In the genomic region with DNA sequence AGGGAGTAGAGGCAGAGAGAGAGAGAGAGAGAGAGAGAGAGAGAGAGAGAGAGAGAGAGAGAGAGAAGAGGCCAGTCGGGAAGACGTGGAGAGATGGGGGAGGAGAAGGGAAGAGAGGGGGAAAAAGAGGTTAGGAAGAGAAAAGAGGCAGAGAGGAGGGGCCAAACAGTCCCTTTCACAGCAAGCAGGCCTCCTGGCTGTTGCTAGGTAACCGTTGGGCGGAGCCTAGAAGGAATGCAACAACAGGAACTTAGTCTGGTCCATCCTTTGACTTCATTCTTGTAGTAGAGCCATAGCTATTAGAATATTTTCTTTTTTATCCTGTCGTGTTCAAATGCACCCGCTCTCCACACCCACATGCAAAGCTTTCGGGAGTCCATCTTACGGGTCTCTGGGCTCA, we compare ENCODE assay signal across 8 mouse cellular contexts. TPM values are rescaled to one million over a fixed set of nuclear protein-coding genes. Genes with fewer than 3 reads are reported as not detected.
DNase-seq lines count a peak whose midpoint lies in the region; ATAC-seq lines count a peak whose summit lies in the region.

No protein-coding gene starts in this region.

- WGBS in hindbrain, embryonic 13.5 days: 5% methylated on average over 8 of the region's 8 CpGs
- WGBS in lung, embryonic 16.5 days: 12% methylated on average over 8 of the region's 8 CpGs
- WGBS in stomach, embryonic 14.5 days: 8% methylated on average over 8 of the region's 8 CpGs

- peaks cover 21% of the 10 kb centered on the region for H3K4me1 ChIP-seq in hindbrain, embryonic 13.5 days (replicated peaks)
- H3K4me1 ChIP-seq in lung, embryonic 16.5 days (replicated peaks; ENCODE audit: control insufficient read depth, insufficient read depth, low read length): no peaks in the 10 kb centered on the region; the same call in 1 of the 2 replicates
- peaks cover 11% of the 10 kb centered on the region; the same call in 1 of the 2 replicates for H3K4me1 ChIP-seq in stomach, embryonic 14.5 days (ENCODE audit: control insufficient read depth, insufficient read depth, low read length)

- 0 out of 2 replicates have a peak, but pooled peaks have one; percentile 72 for ATAC-seq in hindbrain, embryonic 13.5 days (ENCODE audit: low FRiP score)
- peak; percentile 70 for ATAC-seq in lung, embryonic 16.5 days (ENCODE audit: low read depth)
- ATAC-seq in stomach, embryonic 14.5 days (ENCODE audit: insufficient number of reproducible peaks, insufficient read depth, low FRiP score, low read depth): peak; percentile 74; the same call in 1 of the 2 replicates

- DNase-seq in spleen, postnatal 36 days (ENCODE audit: low spot score in 2 of 2): peak; percentile 38 to 41
- DNase-seq in spleen, adult 12 weeks (ENCODE audit: low spot score): no peak
- DNase-seq in c-Kit-positive CD71-positive TER-119-positive erythroid progenitor cells, embryonic 14.5 days (ENCODE audit: low spot score): peak; percentile 62
- no peak for DNase-seq in frontal cortex, postnatal 14 days (ENCODE audit: low spot score in 2 of 2)
- no peak for DNase-seq in urinary bladder, postnatal 10 days (ENCODE audit: low spot score)

- H3K4me2 ChIP-seq in hindbrain, embryonic 13.5 days: peak overlapping the region; percentile 43
- peak overlapping the region; percentile 7; the same call in 1 of the 2 replicates for H3K4me2 ChIP-seq in lung, embryonic 16.5 days (ENCODE audit: low read depth, low read length)
- H3K4me2 ChIP-seq in stomach, embryonic 14.5 days (replicated peaks; ENCODE audit: low read depth, low read length): peak overlapping the region; percentile 25

- H3K27ac ChIP-seq in hindbrain, embryonic 13.5 days: peak overlapping the region; percentile 27; the same call in 1 of the 2 replicates
- no peak overlapping the region for H3K27ac ChIP-seq in lung, embryonic 16.5 days (ENCODE audit: low read length)
- no peak overlapping the region for H3K27ac ChIP-seq in stomach, embryonic 14.5 days (ENCODE audit: low read length)

- H3K9ac ChIP-seq in hindbrain, embryonic 13.5 days: no peak overlapping the region
- H3K9ac ChIP-seq in lung, embryonic 16.5 days (ENCODE audit: low read length): no peak overlapping the region
- H3K9ac ChIP-seq in stomach, embryonic 14.5 days (replicated peaks; ENCODE audit: low read depth, low read length): no peak overlapping the region

- H3K9me3 ChIP-seq in hindbrain, embryonic 13.5 days: no peaks in the 10 kb centered on the region
- no peaks in the 10 kb centered on the region for H3K9me3 ChIP-seq in lung, embryonic 16.5 days (ENCODE audit: control insufficient read depth, low read length)
- no peaks in the 10 kb centered on the region for H3K9me3 ChIP-seq in stomach, embryonic 14.5 days (ENCODE audit: control insufficient read depth, low read depth, low read length)

- H3K36me3 ChIP-seq in hindbrain, embryonic 13.5 days: no peaks in the 10 kb centered on the region
- H3K36me3 ChIP-seq in lung, embryonic 16.5 days (ENCODE audit: control insufficient read depth, insufficient read depth, low read length): no peaks in the 10 kb centered on the region
- no peaks in the 10 kb centered on the region for H3K36me3 ChIP-seq in stomach, embryonic 14.5 days (ENCODE audit: control insufficient read depth, insufficient read depth, low read length)

- H3K4me3 ChIP-seq in hindbrain, embryonic 13.5 days: no peak overlapping the region
- no peak overlapping the region for H3K4me3 ChIP-seq in lung, embryonic 16.5 days (ENCODE audit: low read length)
- no peak overlapping the region for H3K4me3 ChIP-seq in stomach, embryonic 14.5 days (ENCODE audit: low read depth, low read length)

- H3K27me3 ChIP-seq in hindbrain, embryonic 13.5 days: 0 out of 2 replicates have a peak, but pooled peaks cover 2% of the 10 kb centered on the region
- H3K27me3 ChIP-seq in lung, embryonic 16.5 days (ENCODE audit: control insufficient read depth, insufficient read depth, low read depth, low read length): no peaks in the 10 kb centered on the region
- H3K27me3 ChIP-seq in stomach, embryonic 14.5 days (ENCODE audit: control insufficient read depth, insufficient read depth, low read length): no peaks in the 10 kb centered on the region

RNA-seq across cellular contexts. Expression of gene Rdm1, which starts 9.1 kb away (rescaled TPM):
- 15.5 and 18.9 TPM in 2 replicates for polyA plus RNA-seq in hindbrain, embryonic 13.5 days (2015; fragmentation: Nextera tagmentation; extraction: Ambion mirVana)
- 52.0 and 52.1 TPM in 2 replicates for polyA plus RNA-seq in lung, embryonic 16.5 days (2015; fragmentation: Nextera tagmentation; extraction: Ambion mirVana)
- polyA plus RNA-seq in stomach, embryonic 14.5 days (2014; fragmentation: Nextera tagmentation; extraction: Ambion mirVana): 38.3 and 47.5 TPM in 2 replicates

RNA-seq across cellular contexts. Expression of gene Gm11634, which starts 18.8 kb away (rescaled TPM):
- not detected in 2 replicates for polyA plus RNA-seq in hindbrain, embryonic 13.5 days (2015; fragmentation: Nextera tagmentation; extraction: Ambion mirVana)
- polyA plus RNA-seq in lung, embryonic 16.5 days (2015; fragmentation: Nextera tagmentation; extraction: Ambion mirVana): not detected in 2 replicates
- polyA plus RNA-seq in stomach, embryonic 14.5 days (2014; fragmentation: Nextera tagmentation; extraction: Ambion mirVana): not detected in 2 replicates

RNA-seq across cellular contexts. Expression of gene Tmem106a, which starts 35.8 kb away (rescaled TPM):
- polyA plus RNA-seq in hindbrain, embryonic 13.5 days (2015; fragmentation: Nextera tagmentation; extraction: Ambion mirVana): 3.4 and 4.1 TPM in 2 replicates
- polyA plus RNA-seq in lung, embryonic 16.5 days (2015; fragmentation: Nextera tagmentation; extraction: Ambion mirVana): 4.7 and 7.1 TPM in 2 replicates
- polyA plus RNA-seq in stomach, embryonic 14.5 days (2014; fragmentation: Nextera tagmentation; extraction: Ambion mirVana): 5.9 and 6.7 TPM in 2 replicates

RNA-seq across cellular contexts. Expression of gene Arl4d, which starts 47.5 kb away (rescaled TPM):
- polyA plus RNA-seq in hindbrain, embryonic 13.5 days (2015; fragmentation: Nextera tagmentation; extraction: Ambion mirVana): 8.0 and 10.7 TPM in 2 replicates
- polyA plus RNA-seq in lung, embryonic 16.5 days (2015; fragmentation: Nextera tagmentation; extraction: Ambion mirVana): 6.8 and 7.4 TPM in 2 replicates
- 6.4 and 8.1 TPM in 2 replicates for polyA plus RNA-seq in stomach, embryonic 14.5 days (2014; fragmentation: Nextera tagmentation; extraction: Ambion mirVana)

Comparison
In these comparisons a context has a peak if more than half of its experiments do, and no peak if none do; other contexts are left out.
1. DNase-seq: peak in spleen, postnatal 36 days (2 of 2) and c-Kit-positive CD71-positive TER-119-positive erythroid progenitor cells, embryonic 14.5 days (single experiment); none in spleen, adult 12 weeks (single experiment), frontal cortex, postnatal 14 days (0 of 2) and urinary bladder, postnatal 10 days (single experiment).
2. Peak in every context shown above with its lines, with median percentiles within 50 percentile points of each other: ATAC-seq and H3K4me2 ChIP-seq.